Mouse (Mus musculus): ENCODE results near the gene Asf1a.
"Not testable (repeated sequence)": the region's sequence is repeated elsewhere in the genome, so short reads cannot be mapped to it uniquely, and the experiment has no call there.

The Asf1a gene

DNA sequence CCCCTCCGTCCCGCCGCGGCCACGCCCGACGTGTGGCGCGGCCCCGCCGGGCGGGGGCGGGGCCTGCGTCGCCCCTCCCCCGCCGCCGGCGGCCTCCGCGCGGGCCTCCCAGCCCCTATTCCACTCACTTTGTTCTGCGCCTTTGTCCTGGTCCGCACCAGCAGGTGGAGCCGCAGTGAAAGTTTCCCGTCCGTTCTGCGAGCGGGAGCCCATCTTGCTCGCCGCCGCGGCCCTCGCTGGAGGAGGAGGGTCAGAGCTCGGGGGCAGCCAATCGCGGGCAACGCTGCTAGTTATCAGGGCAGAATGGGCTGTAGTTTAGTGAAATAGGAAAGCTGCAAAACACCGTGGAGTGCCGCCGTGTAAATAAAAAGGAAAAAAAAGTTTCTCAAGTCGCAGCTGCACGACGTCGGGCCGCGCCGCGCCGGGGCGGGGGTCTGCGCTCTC lies at the start of gene Asf1a:
Asf1a (plus strand) TSS at position 81 of the 444 bp plus-strand sequence.
- peak; percentile 97 for DNase-seq (ENCODE audit: low read depth, low spot score)

DNA sequence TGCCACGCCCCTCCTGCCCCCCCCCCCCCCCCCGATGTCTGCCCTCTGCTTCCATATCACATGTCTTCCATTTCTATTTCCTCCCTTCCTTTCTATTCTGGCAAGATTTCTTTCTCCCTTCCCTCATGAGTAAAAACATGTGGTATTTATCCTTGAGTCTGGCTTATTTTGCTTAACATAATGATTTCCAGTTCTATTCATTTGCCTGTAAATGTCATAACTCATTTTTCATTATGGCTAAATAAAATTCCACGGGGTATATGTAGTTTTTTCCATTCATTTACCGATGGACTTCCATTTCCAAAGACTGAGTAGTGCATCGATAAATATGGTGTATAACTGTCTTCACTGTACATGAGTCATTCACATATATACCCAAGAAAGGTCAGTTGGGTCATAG lies 34.6 kb upstream of the Asf1a start:
- no peak for DNase-seq (ENCODE audit: low read depth, low spot score)

DNA sequence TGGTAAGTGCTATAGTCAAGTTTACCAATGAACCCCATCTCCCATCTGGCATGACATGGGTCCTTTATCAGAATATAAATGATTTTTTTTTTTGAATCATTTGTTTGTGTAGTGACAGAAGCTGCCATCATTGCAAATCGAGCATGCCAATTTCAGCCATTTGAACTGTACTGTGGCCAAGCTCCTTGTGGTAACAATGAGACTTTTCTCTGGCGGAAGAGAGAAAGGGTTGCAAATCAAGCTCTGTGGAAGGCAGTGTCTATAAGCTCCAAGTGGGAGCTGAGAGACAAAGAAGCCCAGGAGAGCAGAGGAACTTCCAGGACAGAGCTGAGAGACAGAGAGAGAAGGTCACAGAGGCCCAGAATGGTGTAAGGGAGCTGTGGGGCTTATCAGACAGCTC lies 31.0 kb upstream of the Asf1a start:
- no peak for DNase-seq (ENCODE audit: low read depth, low spot score)

DNA sequence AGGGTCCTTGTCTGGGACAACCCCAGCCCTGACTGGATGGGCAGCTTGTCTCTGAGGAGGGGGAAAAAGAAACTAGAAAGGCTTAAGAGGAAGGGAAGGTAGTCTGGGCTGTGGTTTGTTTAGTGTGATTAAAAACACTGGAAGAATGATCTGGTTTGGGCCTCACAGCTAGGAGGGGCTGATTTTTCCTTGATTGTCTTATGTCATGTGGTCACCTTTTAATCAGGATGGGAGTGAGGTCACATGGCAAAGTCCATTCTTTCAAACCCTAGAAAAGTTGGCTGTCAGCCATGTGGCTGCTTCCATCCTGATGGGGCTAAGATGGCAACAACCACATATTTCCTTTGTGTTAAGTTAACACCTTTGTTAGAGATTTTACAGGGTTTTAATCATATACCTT lies 28.0 kb upstream of the Asf1a start:
- DNase-seq (ENCODE audit: low read depth, low spot score), result no peak

DNA sequence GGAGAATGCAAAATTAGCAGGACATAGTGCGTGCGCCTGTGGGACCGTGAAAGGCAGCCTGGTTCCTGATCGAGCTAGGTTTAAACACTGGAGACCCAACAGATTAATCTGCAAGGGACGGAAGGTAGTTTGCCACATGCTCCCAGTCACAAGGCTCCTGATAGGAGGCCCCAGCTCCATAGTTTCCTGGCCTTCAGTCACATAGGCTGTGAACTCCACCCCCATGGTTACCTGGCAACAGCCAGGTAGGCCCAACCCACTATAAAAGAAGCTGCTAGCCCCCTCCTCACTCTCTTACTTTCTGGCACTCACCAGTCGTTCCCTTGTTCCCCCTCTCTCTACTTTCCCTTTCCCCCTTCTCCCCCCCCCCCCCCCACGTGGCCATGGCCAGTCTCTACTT lies 16.4 kb upstream of the Asf1a start:
- no peak for DNase-seq (ENCODE audit: low read depth, low spot score)

GRCm38 (mm10) chr10:53580621-53581081 lies 15.9 kb upstream of the Asf1a start:
- DNase-seq (ENCODE audit: low read depth, low spot score), result no peak

DNA sequence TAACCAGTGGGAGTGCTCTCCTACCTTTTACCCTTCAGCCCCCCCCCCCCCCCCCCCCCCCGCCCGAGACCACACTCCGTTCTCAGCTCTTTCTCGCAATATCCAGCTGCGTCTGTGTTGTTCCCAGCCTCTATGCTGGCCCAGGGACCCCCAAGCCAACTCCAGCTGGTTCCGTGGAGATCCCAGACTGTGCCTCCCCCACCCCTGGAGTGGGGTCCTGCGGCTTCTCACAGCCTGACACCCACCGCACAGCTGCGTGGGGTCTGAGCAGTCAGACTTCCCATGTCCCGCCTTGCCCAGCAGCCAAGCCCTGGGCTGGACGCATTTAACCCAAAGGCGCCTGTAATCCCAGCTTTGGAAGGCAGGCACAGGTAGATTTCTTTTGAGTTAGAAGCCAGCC lies 15.5 kb upstream of the Asf1a start:
- no peak for DNase-seq (ENCODE audit: low read depth, low spot score)

DNA sequence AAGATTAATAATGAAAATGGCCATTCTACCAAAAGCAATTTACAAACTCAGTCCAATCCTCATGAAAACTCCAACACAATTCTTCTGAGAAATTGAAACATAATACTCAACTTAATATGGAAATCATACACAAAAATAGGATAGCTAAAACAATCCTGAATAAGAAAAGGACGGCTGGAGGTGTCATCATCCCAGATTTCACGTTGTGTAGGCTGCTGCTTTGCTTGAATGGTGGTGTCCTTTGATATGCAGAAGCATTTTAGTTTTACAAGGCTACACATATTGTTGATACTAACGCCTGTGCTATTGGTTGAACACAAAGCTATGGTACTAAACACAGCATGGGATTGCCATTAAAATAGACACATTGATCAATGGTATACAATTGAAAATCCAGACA lies 10.8 kb upstream of the Asf1a start:
- DNase-seq (ENCODE audit: low read depth, low spot score), result no peak

DNA sequence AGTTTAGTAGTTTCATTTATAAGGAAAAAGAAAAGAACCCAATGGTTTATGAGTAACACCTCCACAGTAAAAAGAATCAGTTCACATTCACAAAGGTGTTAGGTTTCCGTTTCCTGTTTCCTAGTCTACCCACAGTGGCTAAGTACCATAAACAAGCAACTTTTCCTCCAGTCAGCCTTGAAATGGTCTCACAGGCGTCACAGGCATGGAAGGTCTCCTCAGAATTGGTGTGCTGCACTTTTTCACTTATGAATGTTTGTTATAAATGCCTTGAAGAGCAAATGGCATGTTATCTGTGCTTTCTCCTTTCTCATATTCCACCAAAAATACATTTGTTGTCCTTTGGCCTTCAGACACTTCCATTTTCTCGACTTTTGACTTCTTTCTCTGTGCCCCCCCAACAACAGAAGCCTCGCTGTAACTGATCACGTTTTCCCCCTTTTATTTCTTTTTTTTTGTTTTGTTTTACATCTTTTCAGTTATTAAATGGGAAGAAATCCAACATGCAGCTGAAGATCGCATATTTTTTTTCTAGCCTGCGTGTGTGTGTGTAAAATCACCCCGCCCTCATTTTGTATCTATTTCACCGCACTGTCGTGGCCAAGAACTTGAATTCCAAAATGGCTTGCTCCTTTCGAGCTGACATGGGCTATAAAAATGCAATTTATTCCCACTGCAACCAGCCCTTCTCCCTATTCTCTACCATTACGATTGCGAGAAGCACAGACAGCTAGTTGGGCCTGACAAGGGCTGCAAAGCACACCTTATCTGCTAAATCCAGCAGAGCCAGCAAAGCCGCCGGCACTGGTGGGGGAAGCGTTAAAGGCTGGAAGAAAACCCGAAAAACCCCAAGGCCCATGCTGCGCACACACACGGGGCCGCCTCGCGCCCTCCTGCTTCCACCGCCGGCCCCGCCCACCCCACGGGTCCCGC lies 547 bp upstream of the Asf1a start:
- peak; percentile 78 for DNase-seq (ENCODE audit: low read depth, low spot score)

DNA sequence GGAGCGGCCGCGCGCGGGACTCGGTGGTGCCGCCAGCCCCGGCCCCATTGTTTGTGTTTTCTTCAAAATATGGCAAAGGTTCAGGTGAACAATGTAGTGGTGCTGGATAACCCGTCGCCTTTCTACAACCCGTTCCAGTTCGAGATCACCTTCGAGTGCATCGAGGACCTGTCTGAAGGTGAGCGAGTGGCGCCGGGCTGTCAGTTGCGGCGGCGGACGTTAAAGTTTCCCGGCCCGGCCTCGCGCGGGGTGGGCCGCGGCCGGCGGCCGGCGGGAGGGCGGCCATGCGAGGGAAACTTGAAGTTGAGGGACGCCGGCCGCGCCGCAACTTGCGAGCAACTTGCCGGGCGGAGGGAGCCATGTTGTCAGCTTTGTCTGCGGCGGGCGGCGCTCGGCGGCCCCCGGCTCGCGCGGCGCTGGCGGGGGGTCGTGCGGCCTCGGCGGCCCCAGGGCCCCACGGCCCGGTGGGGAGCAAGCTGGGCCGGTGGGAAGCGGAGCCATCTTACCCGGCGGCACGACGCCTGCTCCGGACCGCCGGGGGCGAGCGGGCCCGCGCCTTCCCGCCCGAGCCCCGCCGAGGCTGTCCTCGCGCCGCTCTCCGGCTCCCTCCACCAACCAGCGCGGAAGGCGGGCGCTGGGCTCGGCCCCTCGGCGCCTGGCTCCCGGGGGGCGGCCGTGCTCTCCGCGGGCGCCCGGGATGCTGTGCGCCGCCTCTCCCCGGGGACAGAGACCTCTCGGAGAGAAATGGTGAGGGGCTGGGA lies 744 bp downstream of the Asf1a start:
- DNase-seq (ENCODE audit: low read depth, low spot score), result peak; percentile 55

DNA sequence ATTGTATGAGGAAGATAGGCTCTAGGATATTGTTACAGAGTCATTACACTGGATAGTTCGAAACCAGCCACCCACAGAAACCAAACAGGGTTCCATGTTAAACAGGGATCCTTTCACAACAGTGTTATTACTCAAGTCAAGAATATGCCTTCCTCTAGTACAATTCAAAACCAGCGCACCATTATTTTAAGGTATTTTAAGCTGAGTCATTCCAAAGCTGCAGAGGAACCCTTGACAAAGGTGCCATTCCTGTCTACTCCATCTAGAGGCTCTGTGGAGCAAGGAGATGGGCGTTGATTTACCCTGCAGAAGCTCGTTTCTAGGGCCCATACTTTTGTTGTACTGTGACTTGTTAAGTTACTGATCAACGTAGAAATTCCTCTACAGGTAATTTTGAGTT lies 2.3 kb downstream of the Asf1a start:
- DNase-seq (ENCODE audit: low read depth, low spot score), result peak; percentile 35

- DNase-seq (ENCODE audit: low read depth, low spot score), result no peak
Measured at GRCm38 (mm10) chr10:53605328-53605727, 8.8 kb downstream of the Asf1a start.

GRCm38 (mm10) chr10:53608274-53608673 lies 11.7 kb downstream of the Asf1a start:
- no peak for DNase-seq (ENCODE audit: low read depth, low spot score)

- DNase-seq (ENCODE audit: low read depth, low spot score), result no peak
Measured at GRCm38 (mm10) chr10:53612172-53612571, 15.6 kb downstream of the Asf1a start.

DNA sequence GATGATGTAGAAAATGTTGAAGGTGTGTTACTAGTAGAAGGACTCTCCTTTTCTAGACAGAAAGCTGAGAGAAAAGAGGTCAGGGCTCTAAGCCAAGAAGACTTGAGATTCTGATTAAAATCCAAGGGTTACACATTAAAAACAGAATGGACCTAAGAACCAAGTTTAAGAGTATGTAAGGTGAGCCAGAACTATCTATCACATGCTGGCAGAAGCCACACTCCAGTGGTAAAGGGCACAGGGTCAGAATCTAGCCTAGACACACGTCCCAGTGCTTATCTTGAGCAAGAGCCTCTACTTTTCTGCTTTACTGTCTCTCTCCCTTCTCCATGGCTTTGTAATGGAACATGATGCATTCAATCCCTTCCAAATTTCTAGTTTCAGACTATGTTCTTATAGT lies 17.4 kb downstream of the Asf1a start:
- DNase-seq (ENCODE audit: low read depth, low spot score), result no peak

- DNase-seq (ENCODE audit: low read depth, low spot score), result no peak
Measured at GRCm38 (mm10) chr10:53615850-53616616, 19.5 kb downstream of the Asf1a start.

DNA sequence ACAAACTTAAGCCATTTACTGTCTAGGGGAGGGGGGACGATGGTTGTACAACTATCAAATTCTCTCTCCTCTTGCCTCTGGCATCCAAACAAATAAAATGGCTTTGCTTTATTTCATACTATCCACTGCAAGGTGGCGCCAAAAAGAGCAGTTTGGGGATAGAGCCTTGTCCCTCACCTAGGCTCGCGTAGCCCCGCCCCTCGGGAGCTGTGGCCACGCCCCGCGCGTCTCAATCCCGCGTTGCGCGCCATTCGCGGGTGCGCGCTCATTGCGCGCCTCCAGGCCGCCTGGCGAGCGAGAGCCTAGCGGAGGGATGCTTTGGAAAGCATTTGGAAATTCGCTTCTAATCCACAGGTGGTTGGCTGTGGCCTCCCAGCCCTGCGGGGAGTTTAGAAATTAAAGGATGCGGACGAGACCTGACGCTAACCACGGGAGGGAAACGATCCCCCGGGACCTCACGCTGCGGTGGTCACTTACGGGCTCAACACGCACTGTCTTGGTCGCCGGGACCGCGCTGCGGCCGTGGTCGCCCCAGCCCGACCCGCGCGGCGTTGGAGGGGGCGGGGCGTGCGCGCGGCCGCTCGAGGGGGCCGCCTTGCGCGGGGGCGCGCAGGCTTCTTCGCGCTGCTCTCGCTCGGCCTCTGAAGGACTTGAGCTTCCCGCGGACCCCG lies 32.8 kb downstream of the Asf1a start:
- DNase-seq (ENCODE audit: low read depth, low spot score), result peak; percentile 96

- DNase-seq (ENCODE audit: low read depth, low spot score), result peak; percentile 95
Measured at GRCm38 (mm10) chr10:53629918-53630250, 33.3 kb downstream of the Asf1a start.

DNA sequence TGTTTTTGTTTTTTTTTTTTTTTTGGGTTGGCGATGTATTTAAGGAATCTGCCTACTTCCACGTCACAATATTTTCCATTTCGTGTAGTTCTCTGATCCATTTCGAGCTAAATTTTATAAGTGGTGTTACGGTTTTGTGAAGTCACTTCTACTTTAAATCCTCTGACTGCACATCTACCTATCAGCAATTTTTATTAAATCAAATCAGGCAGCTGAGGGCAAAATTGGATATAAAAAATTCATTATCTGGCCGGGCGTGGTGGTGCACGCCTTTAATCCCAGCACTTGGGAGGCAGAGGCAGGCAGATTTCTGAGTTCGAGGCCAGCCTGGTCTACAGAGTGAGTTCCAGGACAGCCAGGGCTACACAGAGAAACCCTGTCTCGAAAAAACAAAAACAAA lies 33.8 kb downstream of the Asf1a start, which contains the start of gene Mcm9:
Mcm9 (minus strand) TSS at position 101 of the 400 bp plus-strand sequence.
- not testable (repeated sequence) for DNase-seq (ENCODE audit: low read depth, low spot score)

GRCm38 (mm10) chr10:53634160-53634559 lies 37.6 kb downstream of the Asf1a start:
- no peak for DNase-seq (ENCODE audit: low read depth, low spot score)
